Mouse (Mus musculus) embryonic facial prominence, embryonic 11.5 days (tissue): ENCODE measurements at regions not wholly inside any gene's neighbourhood (a gene's known extent, or its start where the extent isn't known, plus 50 kb on each side); places are given as distances from the start of the nearest gene placed in this dataset.
A peak's percentile ranks its signal among the peaks of the same experiment; 100 is the strongest.

Experiments used
- ATAC-seq: fragments of 200-750 bp; cut with Nextera tagmentation; replicated peaks from 2 replicates; pipeline ENCODE4 v1.8.0; 2017; ENCODE audit warnings: low read depth; ENCODE audit not compliant: insufficient number of reproducible peaks, low FRiP score, low TSS enrichment
- DNase-seq: peaks from one replicate; pipeline ENCODE4 v3.0.0-alpha.2; 2015; ENCODE audit warnings: low spot score
- H3K27ac ChIP-seq: fragments of 300-500 bp; sonication (generic); replicated peaks from 2 replicates; pipeline ENCODE4 v1.5.1; 2014; ENCODE audit warnings: mild to moderate bottlenecking, low read depth, low read length, control low read depth
- H3K27me3 ChIP-seq: fragments of 300-500 bp; sonication (generic); 2 replicates; pipeline ENCODE4 v1.6.1; 2014; ENCODE audit warnings: mild to moderate bottlenecking, low read length, moderate library complexity, mixed read lengths; ENCODE audit not compliant: control insufficient read depth, insufficient read depth
- H3K36me3 ChIP-seq: fragments of 300-500 bp; sonication (generic); replicated peaks from 2 replicates; pipeline ENCODE4 v1.6.1; 2014; ENCODE audit warnings: low read depth, mild to moderate bottlenecking, low read length, moderate library complexity, mixed read lengths; ENCODE audit not compliant: control insufficient read depth, insufficient read depth
- H3K4me1 ChIP-seq: fragments of 300-500 bp; sonication (generic); 2 replicates; pipeline ENCODE4 v1.6.1; 2014; ENCODE audit warnings: low read length, mixed read lengths; ENCODE audit not compliant: control insufficient read depth, insufficient read depth
- H3K4me2 ChIP-seq: fragments of 300-500 bp; sonication (generic); 2 replicates; pipeline ENCODE4 v1.6.1; 2014; ENCODE audit warnings: low read depth, mild to moderate bottlenecking, control low read depth, low read length, moderate library complexity
- H3K4me3 ChIP-seq: fragments of 300-500 bp; sonication (generic); 2 replicates; pipeline ENCODE4 v1.5.1; 2014; ENCODE audit warnings: low read depth, low read length, control low read depth
- H3K9ac ChIP-seq: fragments of 300-500 bp; sonication (generic); replicated peaks from 2 replicates; pipeline ENCODE4 v1.6.1; 2014; ENCODE audit warnings: mild to moderate bottlenecking, control low read depth, low read length
- H3K9me3 ChIP-seq: fragments of 300-500 bp; sonication (generic); replicated peaks from 2 replicates; pipeline ENCODE4 v1.6.1; 2016; ENCODE audit warnings: mild to moderate bottlenecking, low read length, inconsistent platforms, mixed read lengths; ENCODE audit not compliant: control insufficient read depth
- WGBS: fragments of 180-500 bp; shearing (Covaris S2); extraction: QIAGEN DNeasy Blood & Tissue Kit; methylation state at CpG from one replicate; pipeline ENCODE4 v1.1.7; 2014; 5-methylcytosine and 5-hydroxymethylcytosine counted together

DNA sequence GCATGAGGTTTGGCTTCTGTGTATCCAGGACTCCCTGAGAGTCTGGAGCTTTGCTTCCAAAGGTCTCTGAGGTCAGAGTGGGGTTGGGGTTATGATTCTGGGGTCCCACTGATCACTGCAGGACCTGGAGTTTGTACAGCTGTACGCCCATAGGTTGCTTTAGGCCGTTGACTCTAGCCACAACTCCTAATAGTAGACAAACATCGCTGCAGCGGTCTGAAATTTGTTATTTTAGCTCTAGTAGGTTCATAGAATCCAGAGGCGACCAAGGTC, 67.4 kb upstream of the Serbp1 start:
- DNase-seq (no peak), ATAC-seq (peak; percentile 70)
- Histone ChIP-seq H3K4me2 (no peak overlapping the region), H3K9ac (no peak overlapping the region), H3K4me1 (no peaks in the 10 kb centered on the region), H3K27ac (no peak overlapping the region), H3K9me3 (no peaks in the 10 kb centered on the region), H3K4me3 (no peak overlapping the region), H3K36me3 (no peaks in the 10 kb centered on the region), H3K27me3 (no peaks in the 10 kb centered on the region)
- 68% methylated on average over 5 of the region's 5 CpGs for WGBS

DNA sequence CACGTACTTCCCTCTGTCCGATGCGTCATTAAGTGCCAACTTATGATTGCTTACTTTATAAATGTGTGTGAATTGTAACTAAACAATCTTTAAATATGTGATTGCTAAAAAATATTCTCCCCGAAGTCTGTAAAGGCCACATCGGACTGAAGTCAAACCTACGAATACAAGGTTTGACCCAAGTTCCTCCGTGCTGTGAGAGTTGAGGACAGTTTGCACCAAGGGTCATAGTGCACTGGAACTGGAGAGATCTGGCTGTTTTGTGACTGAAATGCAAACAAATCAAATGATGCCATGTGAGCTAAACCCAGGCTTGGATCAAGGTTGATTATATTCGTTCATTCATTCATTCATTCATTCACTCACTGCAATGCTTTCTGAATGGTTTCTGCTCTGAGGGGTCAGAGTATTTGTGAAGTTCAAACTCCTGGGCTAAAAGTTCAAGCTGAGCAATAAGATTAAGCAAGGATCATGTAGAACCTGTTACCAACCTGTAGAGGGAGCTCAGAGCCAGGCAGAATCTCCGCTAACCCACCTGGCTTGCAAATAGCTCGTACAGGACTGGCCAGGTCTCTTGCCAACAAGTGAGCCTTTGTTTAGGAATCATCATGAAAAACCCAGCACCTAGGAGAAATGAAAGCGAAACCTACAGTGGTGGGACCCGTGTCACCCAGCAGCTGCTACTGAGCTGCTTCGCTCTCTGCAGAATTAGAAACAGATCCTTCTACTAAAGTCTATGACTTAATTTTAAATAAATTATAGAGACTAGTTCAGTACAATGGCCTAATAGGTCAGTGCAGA, 67.9 kb upstream of the Serbp1 start:
- H3K4me2 ChIP-seq, result no peak overlapping the region
- no peaks in the 10 kb centered on the region for H3K4me1 ChIP-seq
- no peaks in the 10 kb centered on the region for H3K36me3 ChIP-seq
- H3K27ac ChIP-seq, result no peak overlapping the region
- DNase-seq (peak; percentile 84), ATAC-seq (peak; percentile 70)
- no peaks in the 10 kb centered on the region for H3K27me3 ChIP-seq
- 45% methylated on average over 13 of the region's 13 CpGs for WGBS
- no peak overlapping the region for H3K4me3 ChIP-seq
- no peaks in the 10 kb centered on the region for H3K9me3 ChIP-seq
- H3K9ac ChIP-seq, result no peak overlapping the region

DNA sequence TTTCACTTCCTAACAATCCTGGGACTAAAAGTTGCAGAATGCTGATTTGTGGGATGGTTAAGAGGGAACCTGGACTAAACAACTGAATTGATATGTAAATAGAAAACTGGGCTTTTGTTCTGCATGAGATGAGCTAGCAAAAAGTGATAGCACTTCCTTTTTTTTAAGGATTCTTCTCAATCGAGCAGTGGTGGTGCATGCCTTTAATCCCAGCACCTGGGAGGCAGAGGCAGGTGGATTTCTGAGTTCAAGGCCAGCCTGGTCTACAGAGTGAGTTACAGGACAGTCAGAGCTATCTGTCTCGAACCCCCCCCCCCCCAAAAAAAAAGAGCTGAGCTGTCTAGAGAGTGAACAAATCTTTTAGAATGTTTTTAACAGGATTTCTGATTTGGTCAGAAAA, 69.2 kb upstream of the Serbp1 start:
- H3K9ac ChIP-seq, result no peak overlapping the region; the same call in 1 of the 2 replicates
- DNase-seq (no peak), ATAC-seq (no peak)
- H3K4me2 ChIP-seq, result no peak overlapping the region; the same call in 1 of the 2 replicates
- no peaks in the 10 kb centered on the region for H3K9me3 ChIP-seq
- 38% methylated on average over 2 of the region's 2 CpGs for WGBS
- H3K4me3 ChIP-seq, result peak overlapping the region; percentile 26; the same call in 1 of the 2 replicates
- no peaks in the 10 kb centered on the region for H3K36me3 ChIP-seq
- no peak overlapping the region for H3K27ac ChIP-seq
- no peaks in the 10 kb centered on the region for H3K27me3 ChIP-seq
- no peaks in the 10 kb centered on the region for H3K4me1 ChIP-seq

DNA sequence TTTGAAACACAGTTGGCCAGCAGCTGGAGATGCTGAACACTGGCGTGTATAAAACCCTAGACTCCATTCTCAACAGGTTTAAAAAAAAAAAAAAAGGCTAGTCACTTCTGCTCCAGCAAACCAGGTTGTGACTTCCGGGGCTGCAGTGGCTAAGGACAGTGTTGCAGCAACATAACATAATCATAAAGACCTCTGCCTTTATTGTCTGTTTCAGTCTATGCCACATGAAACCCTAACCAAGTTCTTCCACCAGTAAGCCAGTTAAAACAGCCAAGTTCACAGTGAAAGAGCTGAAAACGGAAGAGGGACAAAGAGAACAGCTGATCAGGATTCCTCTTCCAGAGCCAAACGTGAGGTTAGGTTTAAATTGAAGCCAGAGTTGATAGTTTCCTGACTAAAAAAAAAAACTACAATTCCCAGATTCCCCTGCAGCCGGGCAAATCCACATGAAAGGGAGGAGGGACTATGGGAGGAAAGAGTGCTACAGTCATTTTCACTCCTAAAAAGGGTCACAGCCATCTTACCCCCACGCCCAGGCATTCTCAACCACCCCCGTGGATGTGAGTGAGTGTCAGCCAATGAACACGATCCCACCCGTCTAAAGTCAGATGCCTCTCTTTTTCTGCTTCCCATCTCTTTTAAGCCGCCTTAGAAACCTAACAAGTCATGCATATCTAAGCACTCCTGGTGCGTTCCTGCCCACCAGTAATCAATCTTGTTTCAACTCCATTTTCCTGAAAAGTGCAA, 69.8 kb upstream of the Serbp1 start:
- peak overlapping the region; percentile 43 for H3K9ac ChIP-seq
- peak; percentile 76 for ATAC-seq
- DNase-seq, result peak; percentile 79
- H3K27ac ChIP-seq, result no peak overlapping the region
- H3K4me2 ChIP-seq, result peak overlapping the region; percentile 37
- H3K4me1 ChIP-seq, result no peaks in the 10 kb centered on the region
- no peaks in the 10 kb centered on the region for H3K9me3 ChIP-seq
- 13% methylated on average over 11 of the region's 11 CpGs for WGBS
- no peaks in the 10 kb centered on the region for H3K27me3 ChIP-seq
- H3K36me3 ChIP-seq, result no peaks in the 10 kb centered on the region
- peak overlapping the region; percentile 26 for H3K4me3 ChIP-seq

DNA sequence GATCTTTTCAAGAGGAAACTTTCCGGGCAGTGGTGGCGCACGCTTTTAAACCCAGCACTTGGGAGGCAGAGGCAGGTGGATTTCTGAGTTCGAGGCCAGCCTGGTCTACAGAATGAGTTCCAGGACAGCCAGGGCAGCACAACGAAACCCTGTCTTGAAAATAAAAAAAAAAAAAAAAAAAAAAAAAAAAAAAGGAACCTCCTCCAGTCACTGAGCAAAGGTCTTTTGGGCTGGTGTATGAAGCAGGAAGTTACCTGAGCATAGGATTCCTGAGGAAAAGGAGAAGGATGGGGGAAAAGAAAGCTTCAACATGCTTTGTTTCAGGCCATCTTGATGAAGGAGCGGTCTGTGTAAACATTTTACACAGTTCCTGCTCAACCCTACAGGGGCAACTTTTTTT, 72.9 kb upstream of the Serbp1 start:
- ATAC-seq, result no peak

DNA sequence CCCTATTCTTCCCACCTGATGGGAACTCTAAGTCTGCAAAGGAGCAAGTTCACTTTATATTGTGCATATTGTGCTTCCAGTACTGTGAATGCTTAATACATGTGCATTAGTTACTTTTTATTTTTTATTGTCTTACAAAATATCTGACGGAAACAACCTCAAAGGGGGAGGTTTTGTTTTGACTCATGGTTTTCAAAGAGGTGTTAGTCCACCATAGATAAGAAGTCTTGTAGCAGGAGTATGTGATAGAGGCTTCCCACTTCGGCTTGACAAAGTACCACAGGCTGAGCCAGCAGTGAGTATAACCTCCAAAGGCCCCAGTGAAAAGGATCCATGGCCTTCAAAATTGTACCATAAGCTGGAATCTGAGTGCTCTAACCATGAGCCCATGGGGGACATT, 74.0 kb upstream of the Serbp1 start:
- no peaks in the 10 kb centered on the region for H3K9me3 ChIP-seq
- 89% methylated on average over 2 of the region's 2 CpGs for WGBS
- H3K36me3 ChIP-seq, result no peaks in the 10 kb centered on the region
- no peaks in the 10 kb centered on the region for H3K27me3 ChIP-seq
- H3K4me3 ChIP-seq, result no peak overlapping the region
- H3K9ac ChIP-seq, result no peak overlapping the region
- no peak overlapping the region for H3K27ac ChIP-seq
- no peak for ATAC-seq
- DNase-seq, result no peak
- H3K4me1 ChIP-seq, result no peaks in the 10 kb centered on the region
- no peak overlapping the region for H3K4me2 ChIP-seq

More for the DNA sequence above, 72.9 kb upstream of the Serbp1 start:
- WGBS, result 94% methylated on average over 6 of the region's 6 CpGs
- Histone ChIP-seq H3K4me3 (no peak overlapping the region), H3K27ac (no peak overlapping the region), H3K9ac (no peak overlapping the region), H3K4me1 (no peaks in the 10 kb centered on the region), H3K4me2 (no peak overlapping the region), H3K27me3 (no peaks in the 10 kb centered on the region), H3K36me3 (no peaks in the 10 kb centered on the region), H3K9me3 (no peaks in the 10 kb centered on the region)
- no peak for DNase-seq

DNA sequence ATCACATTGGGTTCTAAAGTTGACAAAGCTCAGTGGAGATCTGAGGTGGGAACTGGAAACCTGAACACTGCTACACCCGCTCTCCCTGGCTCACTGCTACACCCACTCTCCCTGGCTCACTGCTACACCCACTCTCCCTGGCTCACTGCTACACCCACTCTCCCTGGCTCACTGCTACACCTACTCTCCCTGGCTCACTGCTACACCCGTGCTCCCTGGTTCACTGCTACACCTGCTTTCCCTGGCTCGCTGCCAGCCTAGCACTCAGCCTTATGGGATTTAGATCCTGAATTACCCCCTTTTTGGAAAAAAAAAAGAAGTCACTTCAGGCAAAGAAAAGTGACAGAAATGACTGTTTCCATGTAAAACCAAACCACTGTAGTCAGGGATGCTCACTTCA, 75.2 kb upstream of the Serbp1 start:
- DNase-seq, result no peak
- H3K9ac ChIP-seq, result no peak overlapping the region
- H3K27me3 ChIP-seq, result no peaks in the 10 kb centered on the region
- H3K4me3 ChIP-seq, result no peak overlapping the region
- no peak for ATAC-seq
- H3K4me2 ChIP-seq, result no peak overlapping the region
- no peak overlapping the region for H3K27ac ChIP-seq
- WGBS, result 73% methylated on average over 3 of the region's 3 CpGs
- H3K9me3 ChIP-seq, result no peaks in the 10 kb centered on the region
- H3K36me3 ChIP-seq, result no peaks in the 10 kb centered on the region
- no peaks in the 10 kb centered on the region for H3K4me1 ChIP-seq

DNA sequence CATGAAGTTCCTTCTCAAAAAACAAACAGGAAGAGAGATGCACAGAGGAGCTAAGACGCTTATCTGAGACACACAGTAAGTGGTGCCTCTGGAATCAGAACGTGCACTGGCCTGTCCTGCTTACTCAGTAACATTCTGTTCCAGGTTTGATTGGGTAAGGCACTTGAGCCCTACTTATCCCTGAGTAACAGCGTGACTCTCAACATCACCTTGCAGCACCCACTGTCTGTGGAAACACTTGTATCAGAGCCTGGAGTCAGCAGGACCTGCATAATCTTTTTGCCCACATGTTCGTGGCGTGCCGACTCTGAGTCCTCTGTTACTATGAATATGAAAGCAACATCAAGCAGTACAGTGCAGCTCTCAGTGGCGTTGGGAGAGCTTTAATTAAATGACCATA, 76.4 kb upstream of the Serbp1 start:
- H3K4me2 ChIP-seq, result no peak overlapping the region
- 74% methylated on average over 7 of the region's 7 CpGs for whole genome bisulfite sequencing
- ATAC-seq, result no peak

More for the DNA sequence above, 76.4 kb upstream of the Serbp1 start:
- no peak overlapping the region for H3K27ac ChIP-seq
- no peak for DNase-seq
- H3K9me3 ChIP-seq, result no peaks in the 10 kb centered on the region
- no peak overlapping the region for H3K9ac ChIP-seq
- H3K27me3 ChIP-seq, result no peaks in the 10 kb centered on the region
- H3K36me3 ChIP-seq, result no peaks in the 10 kb centered on the region
- H3K4me1 ChIP-seq, result no peaks in the 10 kb centered on the region
- no peak overlapping the region for H3K4me3 ChIP-seq
